Mouse (Mus musculus): ENCODE data around the gene Nek8. TPM values are rescaled to one million over a fixed set of nuclear protein-coding genes. Genes with fewer than 3 reads are reported as not detected.

Nek8 gene
- polyA plus RNA-seq, 1 experiment from 2014 or later = 18.3 TPM

- H3K27me3 ChIP-seq = no peaks in the 10 kb centered on the region
- H3K4me1 ChIP-seq (replicated peaks) = peaks cover 26% of the 10 kb centered on the region
- no peaks in the 10 kb centered on the region for H3K9me3 ChIP-seq
- H3K9ac ChIP-seq (replicated peaks) = no peak overlapping the region
- 83% methylated on average over 5 of the region's 5 CpGs for WGBS
- H3K36me3 ChIP-seq = peaks cover 96% of the 10 kb centered on the region
- H3K4me2 ChIP-seq = no peak overlapping the region
- ATAC-seq (ENCODE audit: insufficient number of reproducible peaks, insufficient read depth, low FRiP score, low TSS enrichment, low read depth) = no peak
- H3K27ac ChIP-seq = no peak overlapping the region
- H3K4me3 ChIP-seq (replicated peaks) = no peak overlapping the region
Measured at GRCm38 (mm10) chr11:78155674-78156073, 20.8 kb downstream of the Nek8 start.

GRCm38 (mm10) chr11:78153778-78154177 lies 22.7 kb downstream of the Nek8 start:
- no peak overlapping the region for H3K9ac ChIP-seq (replicated peaks)
- H3K27me3 ChIP-seq = no peaks in the 10 kb centered on the region
- no peak overlapping the region for H3K27ac ChIP-seq
- no peak for ATAC-seq (ENCODE audit: insufficient number of reproducible peaks, insufficient read depth, low FRiP score, low TSS enrichment, low read depth)
- no peak overlapping the region for H3K4me3 ChIP-seq (replicated peaks)
- H3K36me3 ChIP-seq = peaks cover 95% of the 10 kb centered on the region
- WGBS = 86% methylated on average over 13 of the region's 13 CpGs
- no peaks in the 10 kb centered on the region for H3K9me3 ChIP-seq
- no peak overlapping the region for H3K4me2 ChIP-seq
- H3K4me1 ChIP-seq (replicated peaks) = 0 out of 2 replicates have a peak, but pooled peaks cover 10% of the 10 kb centered on the region

GRCm38 (mm10) chr11:78152299-78153231 lies 23.9 kb downstream of the Nek8 start:
- 0 out of 2 replicates have a peak, but pooled peaks cover 3% of the 10 kb centered on the region for H3K4me1 ChIP-seq (replicated peaks)
- no peaks in the 10 kb centered on the region for H3K9me3 ChIP-seq
- ATAC-seq (ENCODE audit: insufficient number of reproducible peaks, insufficient read depth, low FRiP score, low TSS enrichment, low read depth) = no peak
- no peak overlapping the region for H3K4me2 ChIP-seq
- no peak overlapping the region for H3K9ac ChIP-seq (replicated peaks)
- no peak overlapping the region for H3K4me3 ChIP-seq (replicated peaks)
- 63% methylated on average over 9 of the region's 9 CpGs for WGBS
- peaks cover 94% of the 10 kb centered on the region for H3K36me3 ChIP-seq
- 0 out of 2 replicates have a peak overlapping the region, but pooled peaks have one; percentile 23 for H3K27ac ChIP-seq
- H3K27me3 ChIP-seq = no peaks in the 10 kb centered on the region

- no peak overlapping the region for H3K9ac ChIP-seq (replicated peaks)
- no peak overlapping the region for H3K27ac ChIP-seq
- H3K36me3 ChIP-seq = peaks cover 92% of the 10 kb centered on the region
- 43% methylated on average over 1 of the region's 1 CpGs for WGBS
- ATAC-seq (ENCODE audit: insufficient number of reproducible peaks, insufficient read depth, low FRiP score, low TSS enrichment, low read depth) = no peak
- H3K4me2 ChIP-seq = no peak overlapping the region
- no peaks in the 10 kb centered on the region for H3K4me1 ChIP-seq (replicated peaks)
- no peak overlapping the region for H3K4me3 ChIP-seq (replicated peaks)
- H3K27me3 ChIP-seq = no peaks in the 10 kb centered on the region
- no peaks in the 10 kb centered on the region for H3K9me3 ChIP-seq
Measured at GRCm38 (mm10) chr11:78151161-78151560, 25.3 kb downstream of the Nek8 start.

GRCm38 (mm10) chr11:78146707-78147543 lies 29.6 kb downstream of the Nek8 start:
- Histone ChIP-seq H3K9ac (replicated peaks) (0 out of 2 replicates have a peak overlapping the region, but pooled peaks have one; percentile 18), H3K4me3 (replicated peaks) (no peak overlapping the region), H3K4me1 (replicated peaks) (no peaks in the 10 kb centered on the region), H3K4me2 (no peak overlapping the region), H3K9me3 (no peaks in the 10 kb centered on the region), H3K36me3 (peaks cover 83% of the 10 kb centered on the region), H3K27ac (no peak overlapping the region), H3K27me3 (no peaks in the 10 kb centered on the region)
- WGBS = 89% methylated on average over 6 of the region's 6 CpGs
- ATAC-seq (ENCODE audit: insufficient number of reproducible peaks, insufficient read depth, low FRiP score, low TSS enrichment, low read depth) = no peak

- H3K27me3 ChIP-seq = no peaks in the 10 kb centered on the region
- no peak for ATAC-seq (ENCODE audit: insufficient number of reproducible peaks, insufficient read depth, low FRiP score, low TSS enrichment, low read depth)
- WGBS = 90% methylated on average over 5 of the region's 5 CpGs
- H3K9me3 ChIP-seq = no peaks in the 10 kb centered on the region
- H3K4me3 ChIP-seq (replicated peaks) = no peak overlapping the region
- 0 out of 2 replicates have a peak overlapping the region, but pooled peaks have one; percentile 18 for H3K9ac ChIP-seq (replicated peaks)
- peaks cover 83% of the 10 kb centered on the region for H3K36me3 ChIP-seq
- H3K4me2 ChIP-seq = no peak overlapping the region
- no peak overlapping the region for H3K27ac ChIP-seq
- H3K4me1 ChIP-seq (replicated peaks) = no peaks in the 10 kb centered on the region
Measured at GRCm38 (mm10) chr11:78146168-78146567, 30.3 kb downstream of the Nek8 start.

GRCm38 (mm10) chr11:78143520-78143919 lies 33.0 kb downstream of the Nek8 start:
- Histone ChIP-seq H3K27ac (no peak overlapping the region), H3K9ac (replicated peaks) (no peak overlapping the region), H3K4me2 (no peak overlapping the region), H3K27me3 (no peaks in the 10 kb centered on the region), H3K9me3 (no peaks in the 10 kb centered on the region), H3K36me3 (peaks cover 58% of the 10 kb centered on the region), H3K4me1 (replicated peaks) (no peaks in the 10 kb centered on the region), H3K4me3 (replicated peaks) (no peak overlapping the region)
- WGBS = 97% methylated on average over 2 of the region's 2 CpGs
- no peak for ATAC-seq (ENCODE audit: insufficient number of reproducible peaks, insufficient read depth, low FRiP score, low TSS enrichment, low read depth)

- 81% methylated on average over 5 of the region's 5 CpGs for WGBS
- no peak for ATAC-seq (ENCODE audit: insufficient number of reproducible peaks, insufficient read depth, low FRiP score, low TSS enrichment, low read depth)
- H3K4me1 ChIP-seq (replicated peaks) = no peaks in the 10 kb centered on the region
- no peak overlapping the region for H3K27ac ChIP-seq
- no peak overlapping the region for H3K4me2 ChIP-seq
- peaks cover 32% of the 10 kb centered on the region for H3K36me3 ChIP-seq
- H3K27me3 ChIP-seq = no peaks in the 10 kb centered on the region
- no peak overlapping the region for H3K9ac ChIP-seq (replicated peaks)
- no peaks in the 10 kb centered on the region for H3K9me3 ChIP-seq
- H3K4me3 ChIP-seq (replicated peaks) = no peak overlapping the region
Measured at GRCm38 (mm10) chr11:78140665-78141064, 35.8 kb downstream of the Nek8 start.

- Histone ChIP-seq H3K27me3 (no peaks in the 10 kb centered on the region), H3K4me3 (replicated peaks) (no peak overlapping the region), H3K27ac (no peak overlapping the region), H3K9me3 (no peaks in the 10 kb centered on the region), H3K36me3 (peaks cover 6% of the 10 kb centered on the region), H3K4me2 (no peak overlapping the region), H3K9ac (replicated peaks) (no peak overlapping the region), H3K4me1 (replicated peaks) (no peaks in the 10 kb centered on the region)
- no peak for ATAC-seq (ENCODE audit: insufficient number of reproducible peaks, insufficient read depth, low FRiP score, low TSS enrichment, low read depth)
- 85% methylated on average over 3 of the region's 3 CpGs for WGBS
Measured at GRCm38 (mm10) chr11:78138023-78138422, 38.5 kb downstream of the Nek8 start.

- no peak overlapping the region for H3K9ac ChIP-seq (replicated peaks)
- H3K27ac ChIP-seq = no peak overlapping the region
- WGBS = 82% methylated on average over 4 of the region's 4 CpGs
- no peaks in the 10 kb centered on the region for H3K9me3 ChIP-seq
- no peak for ATAC-seq (ENCODE audit: insufficient number of reproducible peaks, insufficient read depth, low FRiP score, low TSS enrichment, low read depth)
- no peak overlapping the region for H3K4me3 ChIP-seq (replicated peaks)
- H3K4me2 ChIP-seq = no peak overlapping the region
- H3K36me3 ChIP-seq = 0 out of 2 replicates have a peak, but pooled peaks cover 7% of the 10 kb centered on the region
- no peaks in the 10 kb centered on the region for H3K4me1 ChIP-seq (replicated peaks)
- H3K27me3 ChIP-seq = no peaks in the 10 kb centered on the region
Measured at GRCm38 (mm10) chr11:78137584-78137983, 38.9 kb downstream of the Nek8 start.

GRCm38 (mm10) chr11:78136132-78136531 lies 40.3 kb downstream of the Nek8 start:
- 83% methylated on average over 1 of the region's 1 CpGs for whole genome bisulfite sequencing
- 0 out of 2 replicates have a peak, but pooled peaks cover 3% of the 10 kb centered on the region for H3K36me3 ChIP-seq

More at GRCm38 (mm10) chr11:78136132-78136531, 40.3 kb downstream of the Nek8 start:
- Histone ChIP-seq H3K4me1 (replicated peaks) (no peaks in the 10 kb centered on the region), H3K27me3 (no peaks in the 10 kb centered on the region), H3K4me2 (no peak overlapping the region), H3K27ac (no peak overlapping the region), H3K4me3 (replicated peaks) (no peak overlapping the region), H3K9ac (replicated peaks) (no peak overlapping the region), H3K9me3 (no peaks in the 10 kb centered on the region)
- ATAC-seq (ENCODE audit: insufficient number of reproducible peaks, insufficient read depth, low FRiP score, low TSS enrichment, low read depth) = no peak
